Mouse (Mus musculus): ENCODE measurements around the gene Gp5. TPM values are rescaled to one million over a fixed set of nuclear protein-coding genes. Genes with fewer than 3 reads are reported as not detected.
"Not testable (repeated sequence)": the region's sequence is repeated elsewhere in the genome, so short reads cannot be mapped to it uniquely, and the experiment has no call there.

Gp5 gene
- total and polyA plus RNA-seq, 3 experiments, result 59.2 to 63.1 TPM; not detected in 1

- no peak for TF ChIP-seq NRF1 (IDR thresholded peaks at IDR 0.05; ENCODE audit: insufficient read depth, low read depth, low read length, poor library complexity, severe bottlenecking)
- TF ChIP-seq ETS1 (IDR thresholded peaks at IDR 0.05; ENCODE audit: low read depth, low read length), result peak; percentile 90
Observed at GRCm38 (mm10) chr16:30310647-30311046, at the start of gene Gp5 (continued).

- TF ChIP-seq MAX (IDR thresholded peaks at IDR 0.05; ENCODE audit: low read length) (0 out of 2 replicates have a peak, but pooled peaks have one; percentile 16), POLR2A (IDR thresholded peaks at IDR 0.05; ENCODE audit: control insufficient read depth in 1 of 2, insufficient read depth in 1 of 2, low read depth in 1 of 2, low read length in 2 of 2, poor library complexity in 1 of 2) (peak in 1 of 2 experiments; percentile 44; a peak in 1 of 4 replicates), TBP (IDR thresholded peaks at IDR 0.05; ENCODE audit: low read depth, low read length) (peak; percentile 79)
- DNase-seq (ENCODE audit: low read depth, low spot score), result peak; percentile 70
- not testable (repeated sequence) for H3K4me3 ChIP-seq (ENCODE audit: control insufficient read depth in 1 of 2, insufficient read depth in 1 of 2, low read depth in 2 of 2, low read length in 2 of 2); H3K27me3 ChIP-seq (ENCODE audit: control insufficient read depth in 1 of 2, insufficient read depth in 2 of 2, low read length in 2 of 2); H3K9ac ChIP-seq (ENCODE audit: control insufficient read depth, low read depth, low read length, poor library complexity, severe bottlenecking); H3K9me3 ChIP-seq (replicated peaks; ENCODE audit: insufficient read depth, low read length); H3K27ac ChIP-seq (ENCODE audit: control insufficient read depth, low read depth, low read length); H3K4me1 ChIP-seq (ENCODE audit: control insufficient read depth in 1 of 2, insufficient read depth in 2 of 2, low read length in 2 of 2); H3K79me2 ChIP-seq (ENCODE audit: control insufficient read depth, insufficient read depth, low read length, poor library complexity)
- H3K36me3 ChIP-seq (ENCODE audit: control insufficient read depth in 1 of 2, insufficient read depth in 2 of 2, low read length in 2 of 2), result peaks cover 0 to 69% of the 10 kb centered on the region in 2 experiments; a peak in 3 of 4 replicates
Observed at GRCm38 (mm10) chr16:30353489-30353888, 42.9 kb upstream of the Gp5 start.

GRCm38 (mm10) chr16:30314236-30314635, 3.7 kb upstream of the Gp5 start:
- DNase-seq (ENCODE audit: low read depth, low spot score), result peak; percentile 77
- H3K27me3 ChIP-seq (ENCODE audit: control insufficient read depth in 1 of 2, insufficient read depth in 2 of 2, low read length in 2 of 2), result no peaks in the 10 kb centered on the region
- no peak overlapping the region for H3K4me3 ChIP-seq (ENCODE audit: control insufficient read depth in 1 of 2, insufficient read depth in 1 of 2, low read depth in 2 of 2, low read length in 2 of 2)
- H3K4me1 ChIP-seq (ENCODE audit: control insufficient read depth in 1 of 2, insufficient read depth in 2 of 2, low read length in 2 of 2), result peaks cover 13 to 37% of the 10 kb centered on the region in 2 experiments
- no peaks in the 10 kb centered on the region for H3K9me3 ChIP-seq (replicated peaks; ENCODE audit: insufficient read depth, low read length)
- peaks cover 10% of the 10 kb centered on the region for H3K79me2 ChIP-seq (ENCODE audit: control insufficient read depth, insufficient read depth, low read length, poor library complexity)
- H3K9ac ChIP-seq (ENCODE audit: control insufficient read depth, low read depth, low read length, poor library complexity, severe bottlenecking), result no peak overlapping the region
- TF ChIP-seq CTCF (IDR thresholded peaks at IDR 0.05 in 2 of 3, conservative IDR thresholded peaks at IDR 0.05 in 1 of 3; ENCODE audit: control insufficient read depth in 1 of 3, insufficient read depth in 1 of 3, low read depth in 2 of 3, low read length in 3 of 3, poor library complexity in 1 of 3, severe bottlenecking in 1 of 3), result peak; percentile 6 to 75 (median 36); a peak in 4 of 6 replicates
- peak; percentile 60 for TF ChIP-seq ZC3H11A (IDR thresholded peaks at IDR 0.05; ENCODE audit: low read depth, low read length)
- no peak for TF ChIP-seq TCF12 (IDR thresholded peaks at IDR 0.05; ENCODE audit: low read depth, low read length)
- no peak for TF ChIP-seq BHLHE40 (IDR thresholded peaks at IDR 0.05; ENCODE audit: borderline replicate concordance, low read depth, low read length)
- TF ChIP-seq ZNF384 (IDR thresholded peaks at IDR 0.05; ENCODE audit: low read depth, low read length), result 0 out of 2 replicates have a peak, but pooled peaks have one; percentile 9
- peak; percentile 71 for TF ChIP-seq RAD21 (IDR thresholded peaks at IDR 0.05; ENCODE audit: low read depth, low read length)
- 0 out of 2 replicates have a peak, but pooled peaks have one; percentile 31 for TF ChIP-seq SIN3A (IDR thresholded peaks at IDR 0.05; ENCODE audit: low read length)
- peak; percentile 69 for TF ChIP-seq SMC3 (IDR thresholded peaks at IDR 0.05; ENCODE audit: low read depth, low read length)
- H3K36me3 ChIP-seq (ENCODE audit: control insufficient read depth in 1 of 2, insufficient read depth in 2 of 2, low read length in 2 of 2), result peaks cover 34 to 40% of the 10 kb centered on the region in 2 experiments
- H3K27ac ChIP-seq (ENCODE audit: control insufficient read depth, low read depth, low read length), result no peak overlapping the region

- peak overlapping the region; percentile 97 for H3K27ac ChIP-seq (ENCODE audit: control insufficient read depth, low read depth, low read length)
Observed at GRCm38 (mm10) chr16:30310171-30310515, 436 bp downstream of the Gp5 start.

More at GRCm38 (mm10) chr16:30310171-30310515, 436 bp downstream of the Gp5 start:
- Histone ChIP-seq H3K4me1 (ENCODE audit: control insufficient read depth in 1 of 2, insufficient read depth in 2 of 2, low read length in 2 of 2) (peaks cover 23 to 33% of the 10 kb centered on the region in 2 experiments), H3K9me3 (replicated peaks; ENCODE audit: insufficient read depth, low read length) (no peaks in the 10 kb centered on the region), H3K36me3 (ENCODE audit: control insufficient read depth in 1 of 2, insufficient read depth in 2 of 2, low read length in 2 of 2) (peaks cover 13 to 32% of the 10 kb centered on the region in 2 experiments), H3K79me2 (ENCODE audit: control insufficient read depth, insufficient read depth, low read length, poor library complexity) (peaks cover 31% of the 10 kb centered on the region), H3K4me3 (ENCODE audit: control insufficient read depth in 1 of 2, insufficient read depth in 1 of 2, low read depth in 2 of 2, low read length in 2 of 2) (peak overlapping the region; percentile 75 to 79), H3K27me3 (ENCODE audit: control insufficient read depth in 1 of 2, insufficient read depth in 2 of 2, low read length in 2 of 2) (no peaks in the 10 kb centered on the region), H3K9ac (ENCODE audit: control insufficient read depth, low read depth, low read length, poor library complexity, severe bottlenecking) (peak overlapping the region; percentile 84)
- peak; percentile 71 for DNase-seq (ENCODE audit: low read depth, low spot score)
- TF ChIP-seq TCF12 (IDR thresholded peaks at IDR 0.05; ENCODE audit: low read depth, low read length) (no peak), SMC3 (IDR thresholded peaks at IDR 0.05; ENCODE audit: low read depth, low read length) (0 out of 2 replicates have a peak, but pooled peaks have one; percentile 0), EP300 (IDR thresholded peaks at IDR 0.05; ENCODE audit: low read depth in 1 of 2, low read length in 2 of 2) (0 out of 4 replicates have a peak, but pooled peaks of 1 of the 2 experiments have one; percentile 17), POLR2AphosphoS2 (IDR thresholded peaks at IDR 0.05; ENCODE audit: low read length) (no peak), TBP (IDR thresholded peaks at IDR 0.05; ENCODE audit: low read depth, low read length) (no peak), CHD1 (IDR thresholded peaks at IDR 0.05; ENCODE audit: low read depth, low read length) (peak; percentile 47; the same call in 1 of the 2 replicates), MAX (IDR thresholded peaks at IDR 0.05; ENCODE audit: low read length) (peak; percentile 34; the same call in 1 of the 2 replicates), MAZ (IDR thresholded peaks at IDR 0.05; ENCODE audit: low read depth, low read length) (peak; percentile 12; the same call in 1 of the 2 replicates), MXI1 (IDR thresholded peaks at IDR 0.05; ENCODE audit: low read depth, low read length) (peak; percentile 12; the same call in 1 of the 2 replicates), ZMIZ1 (IDR thresholded peaks at IDR 0.05; ENCODE audit: low read depth, low read length) (no peak; the same call in 1 of the 2 replicates)
